Mouse (Mus musculus) bone marrow macrophage, adult 2 months (primary cell): ENCODE data around the gene Maml2.

ENCODE experiments used
- CTCF ChIP-seq: IDR thresholded peaks from 2 replicates; pipeline ENCODE4 v1.5.1; 2012; ENCODE audit warnings: low read depth, mild to moderate bottlenecking, low read length, moderate library complexity
- POLR2A ChIP-seq: IDR thresholded peaks from 2 replicates; pipeline ENCODE4 v1.6.1; 2012; ENCODE audit warnings: mild to moderate bottlenecking, low read depth, low read length, borderline replicate concordance

GRCm38 (mm10) chr9:13707066-13707555 lies 409.4 kb downstream of the Maml2 start:
- TF ChIP-seq CTCF, result no peak
- TF ChIP-seq POLR2A, result no peak
